Mouse (Mus musculus): Measurements from ENCODE around the gene Olfr575. TPM values are rescaled to one million over a fixed set of nuclear protein-coding genes. Genes with fewer than 3 reads are reported as not detected.

Olfr575 gene
- polyA plus RNA-seq (2016; fragmentation: Nextera tagmentation; extraction: Ambion mirVana): not detected in 2 replicates

- no peak within 1 kb of the TSS for H3K4me2 ChIP-seq (replicated peaks)
- no peaks in the 10 kb centered on the region for H3K9me3 ChIP-seq (replicated peaks)
- no peaks in the 10 kb centered on the region for H3K27me3 ChIP-seq
- H3K27ac ChIP-seq: no peak within 1 kb of the TSS
- ATAC-seq (ENCODE audit: low FRiP score): no peak
- H3K36me3 ChIP-seq: no peaks in the 10 kb centered on the region
- H3K4me1 ChIP-seq: no peaks in the 10 kb centered on the region
- no peak within 1 kb of the TSS for H3K4me3 ChIP-seq
- H3K9ac ChIP-seq: no peak within 1 kb of the TSS
- WGBS: 63% methylated on average over 1 of the region's 1 CpGs
Measured at GRCm38 (mm10) chr7:102958593-102958992, at the start of gene Olfr575. Olfr575 (minus strand) TSS chr7:102958775.

- no peaks in the 10 kb centered on the region for H3K27me3 ChIP-seq
- ATAC-seq (ENCODE audit: low FRiP score): no peak
- H3K9ac ChIP-seq: no peak within 1 kb of the TSS
- H3K27ac ChIP-seq: no peak within 1 kb of the TSS
- H3K9me3 ChIP-seq (replicated peaks): no peaks in the 10 kb centered on the region
- no peak within 1 kb of the TSS for H3K4me2 ChIP-seq (replicated peaks)
- 63% methylated on average over 3 of the region's 3 CpGs for WGBS
- no peaks in the 10 kb centered on the region for H3K4me1 ChIP-seq
- no peak within 1 kb of the TSS for H3K4me3 ChIP-seq
- H3K36me3 ChIP-seq: no peaks in the 10 kb centered on the region
Measured at GRCm38 (mm10) chr7:102989224-102989623, 30.6 kb upstream of the Olfr575 start, which contains the start of gene Olfr578. Olfr578 (minus strand) TSS chr7:102989324.

- ATAC-seq (ENCODE audit: low FRiP score): no peak
- H3K4me1 ChIP-seq: no peaks in the 10 kb centered on the region
- no peak within 1 kb of the TSS for H3K4me2 ChIP-seq (replicated peaks)
- no peak within 1 kb of the TSS for H3K4me3 ChIP-seq
- no peaks in the 10 kb centered on the region for H3K36me3 ChIP-seq
- no peak within 1 kb of the TSS for H3K9ac ChIP-seq
- whole genome bisulfite sequencing: 73% methylated on average over 2 of the region's 2 CpGs
- H3K9me3 ChIP-seq (replicated peaks): no peaks in the 10 kb centered on the region
- no peak within 1 kb of the TSS for H3K27ac ChIP-seq
- no peaks in the 10 kb centered on the region for H3K27me3 ChIP-seq
Measured at GRCm38 (mm10) chr7:102975843-102976242, 17.3 kb upstream of the Olfr575 start, which contains the start of gene Olfr577. Olfr577 (minus strand) TSS chr7:102975943.

GRCm38 (mm10) chr7:102974399-102974798 is 15.8 kb upstream of the Olfr575 start:
- Histone ChIP-seq H3K4me2 (replicated peaks) (no peak overlapping the region), H3K4me1 (no peaks in the 10 kb centered on the region), H3K36me3 (no peaks in the 10 kb centered on the region), H3K4me3 (no peak overlapping the region), H3K27ac (no peak overlapping the region), H3K27me3 (no peaks in the 10 kb centered on the region), H3K9me3 (replicated peaks) (no peaks in the 10 kb centered on the region), H3K9ac (no peak overlapping the region)
- WGBS: 43% methylated on average over 1 of the region's 1 CpGs
- ATAC-seq (ENCODE audit: low FRiP score): no peak

GRCm38 (mm10) chr7:102962360-102962759 is 3.8 kb upstream of the Olfr575 start, which contains the start of gene Olfr576:
Olfr576 (plus strand) TSS chr7:102962660.
- no peak for ATAC-seq (ENCODE audit: low FRiP score)
- Histone ChIP-seq H3K36me3 (no peaks in the 10 kb centered on the region), H3K27me3 (no peaks in the 10 kb centered on the region), H3K4me2 (replicated peaks) (no peak within 1 kb of the TSS), H3K9ac (no peak within 1 kb of the TSS), H3K27ac (no peak within 1 kb of the TSS), H3K4me3 (no peak within 1 kb of the TSS), H3K9me3 (replicated peaks) (no peaks in the 10 kb centered on the region), H3K4me1 (no peaks in the 10 kb centered on the region)
- 61% methylated on average over 2 of the region's 2 CpGs for WGBS

- Histone ChIP-seq H3K4me2 (replicated peaks) (no peak overlapping the region), H3K9me3 (replicated peaks) (no peaks in the 10 kb centered on the region), H3K4me1 (no peaks in the 10 kb centered on the region), H3K36me3 (no peaks in the 10 kb centered on the region), H3K4me3 (no peak overlapping the region), H3K9ac (no peak overlapping the region), H3K27me3 (no peaks in the 10 kb centered on the region), H3K27ac (no peak overlapping the region)
- ATAC-seq (ENCODE audit: low FRiP score): no peak
- WGBS: 80% methylated on average over 3 of the region's 3 CpGs
Measured at GRCm38 (mm10) chr7:102958137-102958536, 438 bp downstream of the Olfr575 start.

GRCm38 (mm10) chr7:102950732-102951131 is 7.8 kb downstream of the Olfr575 start:
- H3K9ac ChIP-seq: no peak overlapping the region
- H3K36me3 ChIP-seq: no peaks in the 10 kb centered on the region
- no peak overlapping the region for H3K4me2 ChIP-seq (replicated peaks)
- no peaks in the 10 kb centered on the region for H3K9me3 ChIP-seq (replicated peaks)
- H3K4me1 ChIP-seq: no peaks in the 10 kb centered on the region
- WGBS: 88% methylated on average over 1 of the region's 1 CpGs
- H3K27me3 ChIP-seq: no peaks in the 10 kb centered on the region
- H3K27ac ChIP-seq: no peak overlapping the region
- ATAC-seq (ENCODE audit: low FRiP score): no peak
- H3K4me3 ChIP-seq: no peak overlapping the region

- Histone ChIP-seq H3K9ac (no peak within 1 kb of the TSS), H3K27me3 (no peaks in the 10 kb centered on the region), H3K4me1 (no peaks in the 10 kb centered on the region), H3K27ac (no peak within 1 kb of the TSS), H3K4me2 (replicated peaks) (no peak within 1 kb of the TSS), H3K9me3 (replicated peaks) (no peaks in the 10 kb centered on the region), H3K4me3 (no peak within 1 kb of the TSS), H3K36me3 (no peaks in the 10 kb centered on the region)
- no peak for ATAC-seq (ENCODE audit: low FRiP score)
- WGBS: 86% methylated on average over 1 of the region's 1 CpGs
Measured at GRCm38 (mm10) chr7:102948167-102948566, 10.4 kb downstream of the Olfr575 start, which contains the start of gene Olfr574. Olfr574 (plus strand) TSS chr7:102948467.

GRCm38 (mm10) chr7:102943417-102943816 is 15.2 kb downstream of the Olfr575 start:
- WGBS: 91% methylated on average over 1 of the region's 1 CpGs
- Histone ChIP-seq H3K4me1 (no peaks in the 10 kb centered on the region), H3K36me3 (no peaks in the 10 kb centered on the region), H3K27me3 (no peaks in the 10 kb centered on the region), H3K4me2 (replicated peaks) (no peak overlapping the region), H3K27ac (no peak overlapping the region), H3K9ac (no peak overlapping the region), H3K4me3 (no peak overlapping the region), H3K9me3 (replicated peaks) (no peaks in the 10 kb centered on the region)
- no peak for ATAC-seq (ENCODE audit: low FRiP score)

- no peaks in the 10 kb centered on the region for H3K4me1 ChIP-seq
- 93% methylated on average over 2 of the region's 2 CpGs for WGBS
- no peak within 1 kb of the TSS for H3K9ac ChIP-seq
- H3K4me2 ChIP-seq (replicated peaks): no peak within 1 kb of the TSS
- no peak for ATAC-seq (ENCODE audit: low FRiP score)
- H3K36me3 ChIP-seq: no peaks in the 10 kb centered on the region
- no peaks in the 10 kb centered on the region for H3K9me3 ChIP-seq (replicated peaks)
- no peak within 1 kb of the TSS for H3K4me3 ChIP-seq
- no peak within 1 kb of the TSS for H3K27ac ChIP-seq
- no peaks in the 10 kb centered on the region for H3K27me3 ChIP-seq
Measured at GRCm38 (mm10) chr7:102942475-102942874, 16.1 kb downstream of the Olfr575 start, which contains the start of gene Olfr573-ps1. Olfr573-ps1 (minus strand) TSS chr7:102942575.

- H3K4me2 ChIP-seq (replicated peaks): no peak overlapping the region
- no peaks in the 10 kb centered on the region for H3K4me1 ChIP-seq
- no peak overlapping the region for H3K27ac ChIP-seq
- no peak overlapping the region for H3K9ac ChIP-seq
- WGBS: 79% methylated on average over 3 of the region's 3 CpGs
- no peaks in the 10 kb centered on the region for H3K27me3 ChIP-seq
- ATAC-seq (ENCODE audit: low FRiP score): no peak
- H3K36me3 ChIP-seq: no peaks in the 10 kb centered on the region
- H3K4me3 ChIP-seq: no peak overlapping the region
- no peaks in the 10 kb centered on the region for H3K9me3 ChIP-seq (replicated peaks)
Measured at GRCm38 (mm10) chr7:102927105-102927504, 31.5 kb downstream of the Olfr575 start.

- Histone ChIP-seq H3K27ac (no peak within 1 kb of the TSS), H3K4me2 (replicated peaks) (no peak within 1 kb of the TSS), H3K4me3 (no peak within 1 kb of the TSS), H3K9ac (no peak within 1 kb of the TSS), H3K9me3 (replicated peaks) (no peaks in the 10 kb centered on the region), H3K27me3 (no peaks in the 10 kb centered on the region), H3K4me1 (no peaks in the 10 kb centered on the region), H3K36me3 (no peaks in the 10 kb centered on the region)
- WGBS: 68% methylated on average over 1 of the region's 1 CpGs
- ATAC-seq (ENCODE audit: low FRiP score): no peak
Measured at GRCm38 (mm10) chr7:102924109-102924508, 34.5 kb downstream of the Olfr575 start, which contains the start of gene Olfr572. Olfr572 (plus strand) TSS chr7:102924409.

- peak; percentile 46 for ATAC-seq (ENCODE audit: low FRiP score)
- Histone ChIP-seq H3K4me1 (0 out of 2 replicates have a peak, but pooled peaks cover 4% of the 10 kb centered on the region), H3K36me3 (no peaks in the 10 kb centered on the region), H3K4me2 (replicated peaks) (no peak overlapping the region), H3K27me3 (no peaks in the 10 kb centered on the region), H3K27ac (no peak overlapping the region), H3K4me3 (no peak overlapping the region), H3K9me3 (replicated peaks) (no peaks in the 10 kb centered on the region), H3K9ac (no peak overlapping the region)
- 13% methylated on average over 1 of the region's 1 CpGs for WGBS
Measured at GRCm38 (mm10) chr7:102919632-102920031, 38.9 kb downstream of the Olfr575 start.

Data from hindbrain, embryonic 12.5 days (tissue).